Mouse (Mus musculus) myocyte (in vitro differentiated cells): ENCODE results near the gene Them7. TPM values are rescaled to one million over a fixed set of nuclear protein-coding genes. Genes with fewer than 3 reads are reported as not detected.

Experiments
- H3K27me3 ChIP-seq: one replicate; pipeline ENCODE4 v1.6.1; 2011; ENCODE audit not compliant: control insufficient read depth, insufficient read depth, insufficient read length
- H3K36me3 ChIP-seq: one replicate; pipeline ENCODE4 v1.6.1; 2011; ENCODE audit not compliant: control insufficient read depth, insufficient read depth
- H3K4me2 ChIP-seq: one replicate; pipeline ENCODE4 v1.6.1; 2011; ENCODE audit warnings: low read depth, control low read depth
- H3K4me3 ChIP-seq: one replicate; pipeline ENCODE4 v1.5.1; 2011; ENCODE audit warnings: mild to moderate bottlenecking, control low read depth, moderate library complexity
- H3K79me2 ChIP-seq: one replicate; pipeline ENCODE4 v1.6.1; 2011; ENCODE audit not compliant: control insufficient read depth, insufficient read depth
- H3ac ChIP-seq: one replicate; pipeline ENCODE4 v1.6.1; 2011; ENCODE audit not compliant: control insufficient read depth, insufficient read length
- CEBPB ChIP-seq: IDR thresholded peaks from 2 replicates; pipeline ENCODE4 v1.6.1; 2011; ENCODE audit warnings: mild to moderate bottlenecking, moderate library complexity; ENCODE audit not compliant: poor library complexity, insufficient read depth, severe bottlenecking
- E2F4 ChIP-seq: IDR thresholded peaks from one replicate; pipeline ENCODE4 v1.6.1; 2011; ENCODE audit warnings: mild to moderate bottlenecking, control low read depth, moderate library complexity; ENCODE audit not compliant: insufficient read depth
- MAX ChIP-seq: IDR thresholded peaks from one replicate; pipeline ENCODE4 v1.6.1; 2011; ENCODE audit warnings: low read depth, mild to moderate bottlenecking, control low read depth
- MYOD1 ChIP-seq, 3 experiments: IDR thresholded peaks; one replicate each; pipeline ENCODE4 v1.6.1; 2011; ENCODE audit warnings: control low read depth in 2 of 3, low read depth in 2 of 3, mild to moderate bottlenecking in 2 of 3, moderate library complexity in 1 of 3; ENCODE audit not compliant: insufficient read length in 2 of 3, control insufficient read depth in 1 of 3
- MYOG ChIP-seq, 3 experiments: IDR thresholded peaks; one replicate each; pipeline ENCODE4 v1.6.1; 2011; ENCODE audit warnings: control low read depth in 2 of 3, low read depth in 2 of 3, mild to moderate bottlenecking in 2 of 3; ENCODE audit not compliant: insufficient read length in 2 of 3, control insufficient read depth in 1 of 3, insufficient read depth in 1 of 3
- POLR2A ChIP-seq: IDR thresholded peaks from one replicate; pipeline ENCODE4 v1.6.1; 2011; ENCODE audit warnings: low read depth, mild to moderate bottlenecking, control low read depth, moderate library complexity; ENCODE audit not compliant: insufficient read length
- POLR2AphosphoS2 ChIP-seq: IDR thresholded peaks from one replicate; pipeline ENCODE4 v1.6.1; 2011; ENCODE audit warnings: low read depth, control low read depth; ENCODE audit not compliant: insufficient read length
- REST ChIP-seq: IDR thresholded peaks from one replicate; pipeline ENCODE4 v1.6.1; 2011; ENCODE audit warnings: mild to moderate bottlenecking, control low read depth, moderate library complexity; ENCODE audit not compliant: insufficient read depth, insufficient read length
- SRF ChIP-seq: IDR thresholded peaks from one replicate; pipeline ENCODE4 v1.6.1; 2011; ENCODE audit warnings: low read depth; ENCODE audit not compliant: control insufficient read depth, insufficient read length
- TCF12 ChIP-seq: IDR thresholded peaks from one replicate; pipeline ENCODE4 v1.6.1; 2011; ENCODE audit warnings: mild to moderate bottlenecking, control low read depth; ENCODE audit not compliant: poor library complexity, insufficient read depth, severe bottlenecking
- TCF3 ChIP-seq: IDR thresholded peaks from one replicate; pipeline ENCODE4 v1.6.1; 2011; ENCODE audit warnings: low read depth, control low read depth; ENCODE audit not compliant: insufficient read length
- USF1 ChIP-seq: IDR thresholded peaks from one replicate; pipeline ENCODE4 v1.6.1; 2011; ENCODE audit warnings: low read depth, mild to moderate bottlenecking, control low read depth, moderate library complexity
- polyA plus RNA-seq: library from polyadenylated mRNA; unstranded; fragments of >200 nt; fragmentation: generic; extraction: Trizol; gene quantifications from one replicate; pipeline ENCODE4 v1.2.1, GENCODE M21; 2012; ENCODE audit warnings: missing spikeins

Them7 gene
- polyA plus RNA-seq, 1 experiment, result not detected

- H3ac ChIP-seq, result no peak overlapping the region
- no peak overlapping the region for H3K4me2 ChIP-seq
- H3K79me2 ChIP-seq, result no peaks in the 10 kb centered on the region
- H3K4me3 ChIP-seq, result no peak overlapping the region
- TF ChIP-seq POLR2AphosphoS2 (no peak), MYOD1 (IDR thresholded peaks at IDR 0.05; ENCODE audit: control insufficient read depth in 1 of 3, insufficient read length in 2 of 3, low read depth in 2 of 3) (no peak), TCF3 (no peak), E2F4 (no peak), USF1 (no peak), TCF12 (no peak), SRF (no peak), CEBPB (no peak), MAX (no peak), MYOG (IDR thresholded peaks at IDR 0.05; ENCODE audit: control insufficient read depth in 1 of 3, insufficient read depth in 1 of 3, insufficient read length in 2 of 3, low read depth in 2 of 3) (no peak), REST (no peak), POLR2A (no peak)
- H3K27me3 ChIP-seq, result no peaks in the 10 kb centered on the region
- H3K36me3 ChIP-seq, result no peaks in the 10 kb centered on the region
Observed at GRCm38 (mm10) chr2:105305876-105306275, 81.8 kb downstream of the Them7 start.

GRCm38 (mm10) chr2:105311414-105311813 lies 87.3 kb downstream of the Them7 start:
- no peak overlapping the region for H3K4me3 ChIP-seq
- TF ChIP-seq MYOG (IDR thresholded peaks at IDR 0.05; ENCODE audit: control insufficient read depth in 1 of 3, insufficient read depth in 1 of 3, insufficient read length in 2 of 3, low read depth in 2 of 3) (no peak), REST (no peak), CEBPB (no peak), TCF3 (no peak), TCF12 (no peak), MYOD1 (IDR thresholded peaks at IDR 0.05; ENCODE audit: control insufficient read depth in 1 of 3, insufficient read length in 2 of 3, low read depth in 2 of 3) (no peak), MAX (no peak), POLR2AphosphoS2 (no peak), POLR2A (no peak), E2F4 (no peak), USF1 (no peak), SRF (no peak)
- H3K36me3 ChIP-seq, result no peaks in the 10 kb centered on the region
- H3K79me2 ChIP-seq, result no peaks in the 10 kb centered on the region
- H3K4me2 ChIP-seq, result no peak overlapping the region
- no peak overlapping the region for H3ac ChIP-seq
- H3K27me3 ChIP-seq, result no peaks in the 10 kb centered on the region

GRCm38 (mm10) chr2:105311991-105312390 lies 87.9 kb downstream of the Them7 start:
- TF ChIP-seq CEBPB, result no peak
- no peak for TF ChIP-seq REST
- no peak for TF ChIP-seq TCF12
- no peak for TF ChIP-seq MYOG (IDR thresholded peaks at IDR 0.05; ENCODE audit: control insufficient read depth in 1 of 3, insufficient read depth in 1 of 3, insufficient read length in 2 of 3, low read depth in 2 of 3)
- TF ChIP-seq USF1, result no peak
- TF ChIP-seq POLR2A, result no peak
- no peak for TF ChIP-seq POLR2AphosphoS2
- no peak for TF ChIP-seq E2F4
- TF ChIP-seq MAX, result no peak
- Histone ChIP-seq H3K4me3 (no peak overlapping the region), H3K4me2 (no peak overlapping the region)

GRCm38 (mm10) chr2:105313077-105313476 lies 89.0 kb downstream of the Them7 start:
- Histone ChIP-seq H3ac (no peak overlapping the region), H3K27me3 (no peaks in the 10 kb centered on the region), H3K4me2 (no peak overlapping the region), H3K36me3 (no peaks in the 10 kb centered on the region), H3K4me3 (no peak overlapping the region), H3K79me2 (no peaks in the 10 kb centered on the region)
- TF ChIP-seq POLR2AphosphoS2 (no peak), USF1 (no peak), TCF3 (no peak), SRF (no peak), MYOD1 (IDR thresholded peaks at IDR 0.05; ENCODE audit: control insufficient read depth in 1 of 3, insufficient read length in 2 of 3, low read depth in 2 of 3) (no peak), E2F4 (no peak), MAX (no peak)

More at GRCm38 (mm10) chr2:105311991-105312390, 87.9 kb downstream of the Them7 start:
- Histone ChIP-seq H3K36me3 (no peaks in the 10 kb centered on the region), H3K27me3 (no peaks in the 10 kb centered on the region), H3ac (no peak overlapping the region), H3K79me2 (no peaks in the 10 kb centered on the region)

- TF ChIP-seq E2F4 (no peak), MAX (no peak), TCF3 (no peak), MYOG (IDR thresholded peaks at IDR 0.05; ENCODE audit: control insufficient read depth in 1 of 3, insufficient read depth in 1 of 3, insufficient read length in 2 of 3, low read depth in 2 of 3) (no peak), MYOD1 (IDR thresholded peaks at IDR 0.05; ENCODE audit: control insufficient read depth in 1 of 3, insufficient read length in 2 of 3, low read depth in 2 of 3) (no peak), CEBPB (no peak), REST (no peak), POLR2AphosphoS2 (no peak)
- H3K79me2 ChIP-seq, result no peaks in the 10 kb centered on the region
- H3K27me3 ChIP-seq, result no peaks in the 10 kb centered on the region
- H3K4me3 ChIP-seq, result no peak overlapping the region
- H3K4me2 ChIP-seq, result no peak overlapping the region
- no peaks in the 10 kb centered on the region for H3K36me3 ChIP-seq
- H3ac ChIP-seq, result no peak overlapping the region
Observed at GRCm38 (mm10) chr2:105317556-105318184, 93.5 kb downstream of the Them7 start.
